Mouse (Mus musculus) midbrain, embryonic 11.5 days (tissue): ENCODE data around the gene Wdr91. TPM values are rescaled to one million over a fixed set of nuclear protein-coding genes. Genes with fewer than 3 reads are reported as not detected.

Experiments
- ATAC-seq: fragments of 200-750 bp; cut with Nextera tagmentation; 2 replicates; pipeline ENCODE4 v1.8.0; 2017; ENCODE audit warnings: moderate TSS enrichment, moderate library complexity; ENCODE audit not compliant: low FRiP score
- DNase-seq: peaks from one replicate; pipeline ENCODE4 v3.0.0; 2015; ENCODE audit warnings: low spot score; ENCODE audit errors: missing footprints
- H3K27ac ChIP-seq: fragments of 300-500 bp; sonication (generic); 2 replicates; pipeline ENCODE4 v1.5.1; 2014; ENCODE audit warnings: low read depth, low read length
- H3K27me3 ChIP-seq: fragments of 300-500 bp; sonication (generic); 2 replicates; pipeline ENCODE4 v1.6.1; 2014; ENCODE audit warnings: mild to moderate bottlenecking, low read length, moderate library complexity, mixed read lengths; ENCODE audit not compliant: control insufficient read depth, insufficient read depth
- H3K36me3 ChIP-seq: fragments of 300-500 bp; sonication (generic); 2 replicates; pipeline ENCODE4 v1.6.1; 2014; ENCODE audit warnings: mild to moderate bottlenecking, low read length, moderate library complexity, mixed read lengths; ENCODE audit not compliant: control insufficient read depth, insufficient read depth
- H3K4me1 ChIP-seq: fragments of 300-500 bp; sonication (generic); 2 replicates; pipeline ENCODE4 v1.6.1; 2014; ENCODE audit warnings: low read length; ENCODE audit not compliant: control insufficient read depth, insufficient read depth
- H3K4me2 ChIP-seq: fragments of 300-500 bp; sonication (generic); 2 replicates; pipeline ENCODE4 v1.6.1; 2014; ENCODE audit warnings: mild to moderate bottlenecking, moderate library complexity
- H3K4me3 ChIP-seq: fragments of 300-500 bp; sonication (generic); 2 replicates; pipeline ENCODE4 v1.5.1; 2014; ENCODE audit warnings: low read depth, low read length
- H3K9ac ChIP-seq: fragments of 300-500 bp; sonication (generic); 2 replicates; pipeline ENCODE4 v1.6.1; 2014; ENCODE audit warnings: low read length
- H3K9me3 ChIP-seq: fragments of 300-500 bp; sonication (generic); 2 replicates; pipeline ENCODE4 v1.6.1; 2016; ENCODE audit warnings: low read length; ENCODE audit not compliant: control insufficient read depth
- WGBS: fragments of 180-500 bp; shearing (Covaris S2); extraction: QIAGEN DNeasy Blood & Tissue Kit; methylation state at CpG from one replicate; pipeline ENCODE4 v1.1.7; 2014; 5-methylcytosine and 5-hydroxymethylcytosine counted together
- polyA plus RNA-seq: library from polyadenylated mRNA; unstranded; fragments of >200 nt; fragmentation: Nextera tagmentation; extraction: Ambion mirVana; gene quantifications from 2 replicates; pipeline ENCODE4 v1.2.1, GENCODE M21; 2014

The Wdr91 gene
- polyA plus RNA-seq, 1 experiment from 2014 or later = 10.4 TPM

GRCm38 (mm10) chr6:34943499-34943898 lies 32.8 kb upstream of the Wdr91 start:
- Histone ChIP-seq H3K4me3 (no peak overlapping the region), H3K36me3 (no peaks in the 10 kb centered on the region), H3K27ac (no peak overlapping the region), H3K9ac (no peak overlapping the region), H3K27me3 (no peaks in the 10 kb centered on the region), H3K4me2 (no peak overlapping the region), H3K4me1 (no peaks in the 10 kb centered on the region), H3K9me3 (no peaks in the 10 kb centered on the region)
- ATAC-seq = no peak
- DNase-seq = peak; percentile 74
- 77% methylated on average over 5 of the region's 5 CpGs for WGBS

DNA sequence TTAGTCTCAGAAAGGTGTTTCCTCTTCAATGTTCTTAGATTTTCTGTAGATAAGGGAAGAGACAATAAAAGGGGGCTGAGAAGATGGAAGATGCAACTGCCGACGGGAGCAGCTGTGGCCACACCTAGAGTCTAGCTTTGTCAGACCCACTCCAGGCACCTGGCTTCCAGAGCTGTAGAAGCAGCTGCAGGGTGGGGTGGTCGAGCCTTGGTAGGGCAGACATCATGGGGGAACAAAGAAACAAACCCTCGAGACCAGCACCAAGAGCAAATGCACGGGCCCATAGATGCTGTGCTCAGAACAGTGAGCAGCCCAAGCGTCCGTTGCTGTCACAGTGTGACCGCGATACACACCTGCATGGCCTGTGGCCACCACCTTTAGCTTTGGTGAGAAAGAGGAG lies 31.8 kb upstream of the Wdr91 start:
- Histone ChIP-seq H3K9me3 (no peaks in the 10 kb centered on the region), H3K36me3 (no peaks in the 10 kb centered on the region), H3K4me2 (no peak overlapping the region), H3K27ac (no peak overlapping the region), H3K27me3 (no peaks in the 10 kb centered on the region), H3K4me1 (no peaks in the 10 kb centered on the region), H3K9ac (no peak overlapping the region), H3K4me3 (no peak overlapping the region)
- peak; percentile 28 for DNase-seq
- ATAC-seq = no peak
- 91% methylated on average over 9 of the region's 9 CpGs for WGBS

DNA sequence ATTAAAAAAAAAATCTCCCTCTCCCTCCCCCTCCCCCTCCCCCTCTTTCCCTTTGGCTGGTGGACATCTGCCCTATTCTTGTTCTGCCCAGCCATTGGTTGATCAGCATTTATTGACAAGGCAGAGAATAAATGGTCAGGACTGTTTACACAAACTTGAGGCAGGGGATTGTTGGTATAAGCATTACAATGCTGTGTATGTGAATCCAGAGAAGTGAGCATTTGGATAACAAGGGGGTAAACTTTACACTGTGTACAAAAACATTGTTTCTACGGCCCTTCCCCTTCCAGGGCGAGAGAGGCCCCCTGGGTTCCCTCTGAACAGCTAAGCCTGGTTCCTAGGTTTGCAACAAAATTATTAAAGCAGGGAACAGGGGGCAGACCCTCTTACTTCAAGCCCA lies 30.8 kb upstream of the Wdr91 start:
- no peaks in the 10 kb centered on the region for H3K36me3 ChIP-seq
- no peak for ATAC-seq

GRCm38 (mm10) chr6:34939451-34939850 lies 28.8 kb upstream of the Wdr91 start:
- Histone ChIP-seq H3K36me3 (no peaks in the 10 kb centered on the region), H3K4me2 (no peak overlapping the region), H3K4me1 (no peaks in the 10 kb centered on the region), H3K27me3 (no peaks in the 10 kb centered on the region), H3K27ac (no peak overlapping the region), H3K9ac (no peak overlapping the region), H3K9me3 (no peaks in the 10 kb centered on the region), H3K4me3 (no peak overlapping the region)
- WGBS = 93% methylated on average over 8 of the region's 8 CpGs
- DNase-seq = no peak
- no peak for ATAC-seq

More for the DNA sequence above, 30.8 kb upstream of the Wdr91 start:
- no peaks in the 10 kb centered on the region for H3K4me1 ChIP-seq
- H3K27me3 ChIP-seq = no peaks in the 10 kb centered on the region
- DNase-seq = no peak
- H3K9me3 ChIP-seq = no peaks in the 10 kb centered on the region
- no peak overlapping the region for H3K4me2 ChIP-seq
- H3K9ac ChIP-seq = no peak overlapping the region
- no peak overlapping the region for H3K4me3 ChIP-seq
- WGBS = 68% methylated on average over 2 of the region's 2 CpGs
- H3K27ac ChIP-seq = no peak overlapping the region

DNA sequence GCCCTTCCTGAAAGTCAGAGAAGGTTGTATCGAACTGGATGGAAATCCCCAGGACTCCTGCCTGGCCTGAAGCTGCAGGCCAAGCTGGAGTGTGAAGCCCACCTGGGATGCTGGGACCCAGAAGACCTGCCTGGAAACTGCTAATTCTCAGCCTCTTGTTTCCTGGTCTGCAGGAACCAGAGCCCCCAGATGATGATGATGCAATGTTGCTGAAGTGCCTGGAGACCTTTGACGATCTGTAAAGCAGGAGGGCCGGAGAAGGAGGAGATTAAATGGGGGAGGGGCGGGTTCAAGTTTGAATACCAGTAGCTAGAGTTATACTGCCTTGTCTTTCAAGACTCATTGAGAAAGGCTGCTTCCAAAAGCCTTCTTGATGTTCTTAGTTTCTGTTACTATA lies 28.3 kb upstream of the Wdr91 start:
- no peak overlapping the region for H3K4me3 ChIP-seq
- no peaks in the 10 kb centered on the region for H3K4me1 ChIP-seq
- no peak overlapping the region for H3K27ac ChIP-seq
- H3K4me2 ChIP-seq = no peak overlapping the region
- ATAC-seq (no peak), DNase-seq (no peak)
- WGBS = 54% methylated on average over 4 of the region's 4 CpGs
- no peak overlapping the region for H3K9ac ChIP-seq
- no peaks in the 10 kb centered on the region for H3K27me3 ChIP-seq
- H3K36me3 ChIP-seq = no peaks in the 10 kb centered on the region
- no peaks in the 10 kb centered on the region for H3K9me3 ChIP-seq

GRCm38 (mm10) chr6:34938280-34938928 lies 27.7 kb upstream of the Wdr91 start:
- H3K4me3 ChIP-seq = no peak overlapping the region
- WGBS = 77% methylated on average over 7 of the region's 7 CpGs
- H3K36me3 ChIP-seq = no peaks in the 10 kb centered on the region
- H3K9me3 ChIP-seq = no peaks in the 10 kb centered on the region
- no peak overlapping the region for H3K9ac ChIP-seq
- ATAC-seq = no peak
- no peak overlapping the region for H3K4me2 ChIP-seq
- H3K27ac ChIP-seq = no peak overlapping the region
- H3K27me3 ChIP-seq = no peaks in the 10 kb centered on the region
- no peaks in the 10 kb centered on the region for H3K4me1 ChIP-seq
- no peak for DNase-seq

DNA sequence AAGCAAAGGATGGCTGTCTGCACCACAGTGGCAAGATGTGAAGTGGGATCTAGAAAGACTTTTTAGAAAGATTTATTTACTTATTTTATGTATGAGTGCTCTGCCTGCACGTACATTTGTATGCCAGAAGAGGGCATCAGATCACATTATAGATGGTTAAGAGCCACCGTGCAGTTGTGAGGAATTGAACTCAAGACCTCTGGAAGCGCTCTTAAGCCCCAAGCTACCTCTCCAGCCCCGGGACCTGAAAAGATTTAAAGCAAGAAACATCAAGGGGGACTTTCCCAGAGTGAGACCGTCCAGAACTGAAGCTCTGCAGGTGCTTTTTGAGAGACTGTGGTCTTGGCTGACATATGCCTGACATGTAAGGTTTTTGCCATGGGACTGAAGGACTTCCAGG lies 26.1 kb upstream of the Wdr91 start:
- no peak for ATAC-seq
- no peaks in the 10 kb centered on the region for H3K9me3 ChIP-seq
- H3K9ac ChIP-seq = no peak overlapping the region

DNA sequence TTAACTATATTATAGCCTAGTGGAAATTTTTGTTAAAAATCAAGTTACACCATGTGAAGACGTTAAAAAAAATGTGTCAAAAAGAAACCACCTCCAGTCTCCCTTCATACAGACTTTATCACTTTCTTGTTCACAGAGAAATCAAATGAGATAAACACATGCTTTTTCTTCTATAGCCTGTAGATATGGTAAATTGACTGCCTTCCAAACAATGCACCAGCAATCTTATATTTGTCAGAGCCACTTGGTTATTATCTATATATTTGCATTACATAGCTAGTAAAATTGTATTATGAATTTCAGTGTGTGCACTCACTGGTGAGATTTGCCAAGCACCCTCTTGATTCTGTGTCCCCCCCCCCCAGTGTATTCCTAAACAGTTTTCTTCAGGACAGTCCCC lies 22.0 kb upstream of the Wdr91 start:
- Histone ChIP-seq H3K27me3 (no peaks in the 10 kb centered on the region), H3K9ac (no peak overlapping the region), H3K9me3 (no peaks in the 10 kb centered on the region), H3K36me3 (no peaks in the 10 kb centered on the region), H3K4me2 (no peak overlapping the region), H3K27ac (no peak overlapping the region), H3K4me1 (no peaks in the 10 kb centered on the region), H3K4me3 (no peak overlapping the region)
- ATAC-seq (no peak), DNase-seq (no peak)
- WGBS = 80% methylated on average over 1 of the region's 1 CpGs

More for the DNA sequence above, 26.1 kb upstream of the Wdr91 start:
- Histone ChIP-seq H3K36me3 (no peaks in the 10 kb centered on the region), H3K4me2 (no peak overlapping the region), H3K4me3 (no peak overlapping the region), H3K27me3 (no peaks in the 10 kb centered on the region), H3K4me1 (no peaks in the 10 kb centered on the region), H3K27ac (no peak overlapping the region)
- peak; percentile 80 for DNase-seq
- WGBS = 72% methylated on average over 5 of the region's 5 CpGs

GRCm38 (mm10) chr6:34927594-34927993 lies 16.9 kb upstream of the Wdr91 start:
- H3K4me3 ChIP-seq = no peak overlapping the region
- H3K36me3 ChIP-seq = no peaks in the 10 kb centered on the region
- H3K27ac ChIP-seq = no peak overlapping the region
- H3K4me1 ChIP-seq = no peaks in the 10 kb centered on the region
- ATAC-seq (no peak), DNase-seq (peak; percentile 57)
- 96% methylated on average over 8 of the region's 8 CpGs for WGBS
- H3K9me3 ChIP-seq = no peaks in the 10 kb centered on the region
- H3K27me3 ChIP-seq = no peaks in the 10 kb centered on the region
- H3K4me2 ChIP-seq = no peak overlapping the region
- H3K9ac ChIP-seq = no peak overlapping the region
